Mouse (Mus musculus): ENCODE data around the gene Rimbp3.
"Not testable (repeated sequence)": the region's sequence is repeated elsewhere in the genome, so short reads cannot be mapped to it uniquely, and the experiment has no call there.

Rimbp3 gene

GRCm38 (mm10) chr16:17208389-17209361 is at the start of gene Rimbp3:
Gene Rimbp3 (plus strand): TSS chr16:17208603.
- peak; percentile 65 for DNase-seq (ENCODE audit: low read depth, low spot score)

- DNase-seq (ENCODE audit: low read depth, low spot score): not testable (repeated sequence)
Measured at GRCm38 (mm10) chr16:17165478-17165877, 42.9 kb upstream of the Rimbp3 start.

- DNase-seq (ENCODE audit: low read depth, low spot score): no peak
Measured at GRCm38 (mm10) chr16:17167179-17167578, 41.2 kb upstream of the Rimbp3 start.

- DNase-seq (ENCODE audit: low read depth, low spot score): no peak
Measured at GRCm38 (mm10) chr16:17168049-17168448, 40.4 kb upstream of the Rimbp3 start.

- no peak for DNase-seq (ENCODE audit: low read depth, low spot score)
Measured at GRCm38 (mm10) chr16:17175765-17176164, 32.6 kb upstream of the Rimbp3 start.

GRCm38 (mm10) chr16:17177623-17178170 is 30.7 kb upstream of the Rimbp3 start:
- DNase-seq (ENCODE audit: low read depth, low spot score): no peak

GRCm38 (mm10) chr16:17179706-17180105 is 28.7 kb upstream of the Rimbp3 start:
- DNase-seq (ENCODE audit: low read depth, low spot score): no peak

GRCm38 (mm10) chr16:17181382-17181781 is 27.0 kb upstream of the Rimbp3 start:
- DNase-seq (ENCODE audit: low read depth, low spot score): peak; percentile 23

- DNase-seq (ENCODE audit: low read depth, low spot score): no peak
Measured at GRCm38 (mm10) chr16:17182136-17182535, 26.3 kb upstream of the Rimbp3 start.

- no peak for DNase-seq (ENCODE audit: low read depth, low spot score)
Measured at GRCm38 (mm10) chr16:17183003-17183402, 25.4 kb upstream of the Rimbp3 start.

- DNase-seq (ENCODE audit: low read depth, low spot score): no peak
Measured at GRCm38 (mm10) chr16:17185475-17185874, 22.9 kb upstream of the Rimbp3 start.

- no peak for DNase-seq (ENCODE audit: low read depth, low spot score)
Measured at GRCm38 (mm10) chr16:17193823-17194222, 14.6 kb upstream of the Rimbp3 start.

- DNase-seq (ENCODE audit: low read depth, low spot score): no peak
Measured at GRCm38 (mm10) chr16:17200121-17200952, 8.1 kb upstream of the Rimbp3 start.

GRCm38 (mm10) chr16:17200953-17201707 is 7.3 kb upstream of the Rimbp3 start:
- DNase-seq (ENCODE audit: low read depth, low spot score): peak; percentile 80

- peak; percentile 54 for DNase-seq (ENCODE audit: low read depth, low spot score)
Measured at GRCm38 (mm10) chr16:17201977-17202376, 6.4 kb upstream of the Rimbp3 start.

GRCm38 (mm10) chr16:17202549-17202948 is 5.9 kb upstream of the Rimbp3 start, which contains the start of gene Ube2l3:
Gene Ube2l3 (minus strand): TSS chr16:17202649.
- DNase-seq (ENCODE audit: low read depth, low spot score): no peak

GRCm38 (mm10) chr16:17204990-17205389 is 3.4 kb upstream of the Rimbp3 start:
- peak; percentile 10 for DNase-seq (ENCODE audit: low read depth, low spot score)

GRCm38 (mm10) chr16:17209404-17209960 is 1.1 kb downstream of the Rimbp3 start:
- DNase-seq (ENCODE audit: low read depth, low spot score): no peak

GRCm38 (mm10) chr16:17209981-17210838 is 1.8 kb downstream of the Rimbp3 start:
- peak; percentile 62 for DNase-seq (ENCODE audit: low read depth, low spot score)
